Mouse (Mus musculus): ENCODE measurements around the gene Il1rapl2. TPM values are rescaled to one million over a fixed set of nuclear protein-coding genes. Genes with fewer than 3 reads are reported as not detected.

Il1rapl2 gene
- polyA plus RNA-seq, 1 experiment from 2014 or later = 0.26 TPM

DNA sequence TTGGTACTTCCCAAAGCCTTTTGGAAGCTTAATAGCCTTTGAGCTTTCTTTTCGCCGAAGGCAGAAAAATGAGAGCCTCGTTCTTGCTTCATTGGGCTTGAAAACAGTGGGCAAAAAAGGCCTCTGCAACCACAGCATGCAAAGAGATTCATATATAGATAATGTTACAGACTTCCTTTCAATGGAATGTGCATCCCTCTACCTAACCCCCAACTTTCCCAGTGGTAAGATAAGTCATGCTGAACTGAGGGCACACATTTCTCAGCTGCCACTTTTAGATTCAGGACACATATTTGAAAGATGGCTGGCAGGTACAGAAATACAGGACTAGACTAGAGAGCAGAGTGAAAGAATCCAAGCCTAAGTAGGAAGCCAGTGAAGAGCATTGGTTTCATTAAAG lies 185.1 kb downstream of the Il1rapl2 start:
- Histone ChIP-seq H3K27me3 (ENCODE audit: control insufficient read depth, insufficient read depth, low read length) (no peaks in the 10 kb centered on the region), H3K9me3 (replicated peaks; ENCODE audit: control insufficient read depth, low read length) (no peaks in the 10 kb centered on the region), H3K36me3 (ENCODE audit: control insufficient read depth, insufficient read depth, low read length) (no peaks in the 10 kb centered on the region), H3K4me1 (ENCODE audit: control insufficient read depth, insufficient read depth, low read length) (no peaks in the 10 kb centered on the region), H3K27ac (ENCODE audit: low read depth, low read length) (no peak overlapping the region), H3K4me2 (no peak overlapping the region), H3K4me3 (ENCODE audit: low read depth, low read length) (no peak overlapping the region), H3K9ac (ENCODE audit: low read depth, low read length) (no peak overlapping the region)
- whole genome bisulfite sequencing (ENCODE audit: insufficient replicate concordance) = 64% methylated on average over 3 of the region's 3 CpGs
- ATAC-seq (replicated peaks; ENCODE audit: insufficient number of reproducible peaks, low FRiP score, low TSS enrichment) = no peak

DNA sequence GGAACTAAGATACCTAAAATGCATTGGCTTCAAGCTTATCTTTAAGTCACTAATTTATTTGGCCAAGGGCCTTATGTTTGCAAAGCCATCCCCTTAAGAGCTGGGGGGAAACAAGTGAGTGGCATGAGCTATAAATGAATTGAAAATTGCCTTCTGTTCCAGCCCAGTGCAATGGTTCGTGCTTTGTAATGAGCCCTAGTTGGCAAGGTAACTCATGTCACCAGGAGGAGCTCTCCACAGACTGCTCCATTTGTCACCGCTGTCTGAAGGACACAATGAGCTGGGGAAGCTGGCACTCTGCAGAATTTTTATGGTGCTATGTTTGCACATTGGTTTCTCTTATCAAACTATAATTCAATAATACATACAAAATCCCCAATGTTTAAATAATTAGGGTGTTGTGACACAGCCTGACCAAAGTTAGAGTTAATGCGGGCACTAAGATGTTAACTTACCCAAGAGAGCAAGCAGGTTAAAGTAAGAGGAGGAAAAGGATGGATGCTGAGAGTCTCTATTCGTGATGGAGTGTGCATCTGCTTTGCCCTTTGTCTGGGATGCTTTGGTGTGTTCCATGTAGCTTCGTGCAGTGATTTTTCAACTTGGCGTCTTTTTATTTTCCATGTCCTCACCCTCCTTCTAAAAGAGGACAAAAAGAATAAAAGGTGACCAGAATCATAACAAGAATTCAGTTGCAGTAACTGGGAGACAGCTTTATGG lies 235.2 kb downstream of the Il1rapl2 start:
- Histone ChIP-seq H3K27me3 (ENCODE audit: control insufficient read depth, insufficient read depth, low read length) (no peaks in the 10 kb centered on the region), H3K36me3 (ENCODE audit: control insufficient read depth, insufficient read depth, low read length) (no peaks in the 10 kb centered on the region), H3K4me2 (no peak overlapping the region), H3K9ac (ENCODE audit: low read depth, low read length) (no peak overlapping the region), H3K4me3 (ENCODE audit: low read depth, low read length) (no peak overlapping the region), H3K4me1 (ENCODE audit: control insufficient read depth, insufficient read depth, low read length) (no peaks in the 10 kb centered on the region), H3K9me3 (replicated peaks; ENCODE audit: control insufficient read depth, low read length) (no peaks in the 10 kb centered on the region), H3K27ac (ENCODE audit: low read depth, low read length) (no peak overlapping the region)
- no peak for ATAC-seq (replicated peaks; ENCODE audit: insufficient number of reproducible peaks, low FRiP score, low TSS enrichment)
- WGBS (ENCODE audit: insufficient replicate concordance) = 71% methylated on average over 6 of the region's 6 CpGs

DNA sequence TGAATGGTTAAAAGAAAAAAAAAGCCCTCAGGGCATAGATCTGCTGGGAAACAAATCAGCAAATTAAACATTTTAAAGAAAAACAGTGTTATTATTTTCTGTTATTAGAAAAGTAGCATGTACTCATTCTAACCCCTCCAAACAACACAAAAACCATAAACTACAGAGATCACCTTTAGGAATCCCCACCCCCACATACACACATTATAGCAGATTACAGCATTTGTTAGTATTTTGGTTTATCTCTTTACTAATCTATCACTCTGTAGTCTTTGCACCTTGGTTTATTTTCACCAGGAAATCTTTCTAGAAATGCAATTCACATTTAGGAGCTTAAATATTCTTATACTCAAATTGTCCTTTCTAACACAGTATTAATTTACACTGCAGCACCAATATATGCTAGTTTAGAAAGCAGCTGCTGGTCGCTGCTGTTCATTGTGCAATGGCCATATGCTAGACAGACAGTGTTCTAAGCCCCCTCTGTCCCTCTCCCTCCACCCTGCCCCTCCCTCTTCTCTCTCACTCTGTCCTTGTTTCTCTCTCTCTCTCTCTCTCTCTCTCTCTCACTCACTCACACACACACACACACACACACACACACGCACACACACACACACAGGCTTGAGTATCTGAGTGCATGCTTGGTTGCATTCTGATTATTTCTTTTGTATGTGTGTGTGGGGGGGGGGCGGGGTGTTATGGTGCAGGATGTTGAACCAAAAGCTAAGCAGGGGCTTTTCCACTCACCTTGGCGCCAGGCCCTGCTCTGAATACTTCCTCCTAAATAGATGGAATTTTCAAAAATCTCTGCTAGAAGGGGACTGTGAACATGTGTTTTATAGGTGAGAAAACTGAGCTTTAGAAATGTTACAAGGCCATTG lies 236.1 kb downstream of the Il1rapl2 start:
- 69% methylated on average over 4 of the region's 4 CpGs for WGBS (ENCODE audit: insufficient replicate concordance)
- no peaks in the 10 kb centered on the region for H3K27me3 ChIP-seq (ENCODE audit: control insufficient read depth, insufficient read depth, low read length)
- H3K9me3 ChIP-seq (replicated peaks; ENCODE audit: control insufficient read depth, low read length) = no peaks in the 10 kb centered on the region
- no peak overlapping the region for H3K4me2 ChIP-seq
- no peak for ATAC-seq (replicated peaks; ENCODE audit: insufficient number of reproducible peaks, low FRiP score, low TSS enrichment)
- no peak overlapping the region for H3K4me3 ChIP-seq (ENCODE audit: low read depth, low read length)
- no peaks in the 10 kb centered on the region for H3K36me3 ChIP-seq (ENCODE audit: control insufficient read depth, insufficient read depth, low read length)
- H3K9ac ChIP-seq (ENCODE audit: low read depth, low read length) = no peak overlapping the region
- H3K27ac ChIP-seq (ENCODE audit: low read depth, low read length) = no peak overlapping the region
- H3K4me1 ChIP-seq (ENCODE audit: control insufficient read depth, insufficient read depth, low read length) = no peaks in the 10 kb centered on the region

DNA sequence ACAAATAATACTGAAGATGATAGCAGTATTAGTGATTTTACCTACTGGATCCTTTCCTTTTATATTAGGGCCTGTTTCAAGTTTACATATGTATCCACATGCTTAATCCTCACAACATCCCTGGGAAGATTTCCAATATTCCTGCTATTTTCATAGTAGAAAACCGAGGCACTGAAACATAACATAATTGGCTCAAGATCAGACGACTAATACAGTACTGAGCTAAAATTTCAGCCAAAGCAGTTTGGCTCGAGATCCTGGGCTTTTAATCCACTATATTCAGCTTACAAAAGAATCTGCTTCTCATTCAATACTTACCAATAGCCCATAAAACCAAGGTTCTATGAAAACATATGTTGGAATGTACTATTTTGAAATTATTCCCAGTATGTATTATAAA lies 239.1 kb downstream of the Il1rapl2 start:
- Histone ChIP-seq H3K27me3 (ENCODE audit: control insufficient read depth, insufficient read depth, low read length) (no peaks in the 10 kb centered on the region), H3K27ac (ENCODE audit: low read depth, low read length) (no peak overlapping the region), H3K9ac (ENCODE audit: low read depth, low read length) (no peak overlapping the region), H3K4me3 (ENCODE audit: low read depth, low read length) (no peak overlapping the region), H3K36me3 (ENCODE audit: control insufficient read depth, insufficient read depth, low read length) (no peaks in the 10 kb centered on the region), H3K4me1 (ENCODE audit: control insufficient read depth, insufficient read depth, low read length) (no peaks in the 10 kb centered on the region), H3K4me2 (no peak overlapping the region), H3K9me3 (replicated peaks; ENCODE audit: control insufficient read depth, low read length) (no peaks in the 10 kb centered on the region)
- ATAC-seq (replicated peaks; ENCODE audit: insufficient number of reproducible peaks, low FRiP score, low TSS enrichment) = no peak
- WGBS (ENCODE audit: insufficient replicate concordance) = 57% methylated on average over 3 of the region's 3 CpGs

DNA sequence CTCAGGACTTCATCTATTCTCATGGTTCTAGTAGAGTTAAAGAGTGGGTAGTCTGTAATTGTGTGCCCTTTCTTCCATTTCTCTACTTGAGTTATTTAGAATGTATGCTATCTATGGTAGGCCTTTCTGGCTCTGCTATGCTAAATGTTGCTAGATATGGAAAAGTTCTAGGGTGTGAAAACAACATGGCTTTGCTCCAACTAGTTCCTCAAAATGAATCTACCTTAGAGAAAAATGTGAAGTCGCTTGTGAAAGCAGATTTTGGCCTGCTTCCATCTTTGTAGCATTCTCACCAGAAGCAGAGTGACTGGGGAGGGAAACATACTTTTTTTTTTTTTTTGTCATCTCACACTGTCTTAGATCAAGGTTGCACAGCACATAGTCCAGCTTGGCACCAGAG lies 241.7 kb downstream of the Il1rapl2 start:
- no peaks in the 10 kb centered on the region for H3K36me3 ChIP-seq (ENCODE audit: control insufficient read depth, insufficient read depth, low read length)
- H3K4me3 ChIP-seq (ENCODE audit: low read depth, low read length) = no peak overlapping the region
- H3K27ac ChIP-seq (ENCODE audit: low read depth, low read length) = no peak overlapping the region
- H3K4me2 ChIP-seq = no peak overlapping the region
- 58% methylated on average over 1 of the region's 1 CpGs for WGBS (ENCODE audit: insufficient replicate concordance)
- ATAC-seq (replicated peaks; ENCODE audit: insufficient number of reproducible peaks, low FRiP score, low TSS enrichment) = no peak
- no peaks in the 10 kb centered on the region for H3K27me3 ChIP-seq (ENCODE audit: control insufficient read depth, insufficient read depth, low read length)
- no peaks in the 10 kb centered on the region for H3K4me1 ChIP-seq (ENCODE audit: control insufficient read depth, insufficient read depth, low read length)
- no peaks in the 10 kb centered on the region for H3K9me3 ChIP-seq (replicated peaks; ENCODE audit: control insufficient read depth, low read length)
- H3K9ac ChIP-seq (ENCODE audit: low read depth, low read length) = no peak overlapping the region

DNA sequence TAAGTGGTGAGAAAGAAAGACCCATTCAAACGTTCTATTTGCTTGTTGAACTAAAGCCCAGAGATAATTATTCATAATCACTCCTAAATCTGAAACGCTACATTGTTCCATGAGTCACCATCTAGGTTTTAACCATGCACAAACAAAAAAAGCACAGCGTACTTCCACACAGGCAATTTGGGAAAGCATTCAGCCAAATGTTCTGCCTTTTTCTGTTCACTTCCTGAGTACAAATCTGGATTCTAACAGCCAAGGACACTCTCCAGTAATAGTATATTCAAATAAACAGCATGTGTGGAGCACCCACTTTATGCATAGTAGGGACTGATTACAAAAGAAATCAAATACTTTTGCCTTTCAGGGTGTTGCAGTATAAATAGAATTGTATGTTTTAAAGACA lies 278.5 kb downstream of the Il1rapl2 start:
- Histone ChIP-seq H3K27me3 (ENCODE audit: control insufficient read depth, insufficient read depth, low read length) (no peaks in the 10 kb centered on the region), H3K36me3 (ENCODE audit: control insufficient read depth, insufficient read depth, low read length) (no peaks in the 10 kb centered on the region), H3K4me3 (ENCODE audit: low read depth, low read length) (no peak overlapping the region), H3K9me3 (replicated peaks; ENCODE audit: control insufficient read depth, low read length) (no peaks in the 10 kb centered on the region), H3K4me1 (ENCODE audit: control insufficient read depth, insufficient read depth, low read length) (no peaks in the 10 kb centered on the region), H3K4me2 (no peak overlapping the region), H3K9ac (ENCODE audit: low read depth, low read length) (no peak overlapping the region), H3K27ac (ENCODE audit: low read depth, low read length) (no peak overlapping the region)
- WGBS (ENCODE audit: insufficient replicate concordance) = 58% methylated on average over 3 of the region's 3 CpGs
- ATAC-seq (replicated peaks; ENCODE audit: insufficient number of reproducible peaks, low FRiP score, low TSS enrichment) = no peak

DNA sequence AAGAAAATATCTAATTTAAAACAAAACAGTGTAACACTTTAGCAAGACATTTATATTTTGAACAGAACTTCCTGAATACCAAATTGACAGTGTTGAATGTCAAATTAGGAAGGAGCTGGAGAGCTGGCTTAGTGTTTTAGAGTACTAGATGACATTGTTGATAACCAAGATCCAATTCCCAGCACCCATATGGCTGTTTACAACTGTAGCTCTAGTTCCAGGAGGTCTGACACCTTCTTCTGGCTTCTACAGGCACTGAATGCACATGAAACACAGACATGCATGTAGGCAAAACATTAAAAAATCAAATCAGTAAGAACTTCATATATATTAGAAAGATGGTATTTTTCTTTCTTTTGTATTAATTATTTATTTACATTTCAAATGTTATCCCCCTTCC lies 353.1 kb downstream of the Il1rapl2 start:
- no peaks in the 10 kb centered on the region for H3K36me3 ChIP-seq (ENCODE audit: control insufficient read depth, insufficient read depth, low read length)
- no peak overlapping the region for H3K4me3 ChIP-seq (ENCODE audit: low read depth, low read length)
- H3K9ac ChIP-seq (ENCODE audit: low read depth, low read length) = no peak overlapping the region
- no peaks in the 10 kb centered on the region for H3K9me3 ChIP-seq (replicated peaks; ENCODE audit: control insufficient read depth, low read length)
- ATAC-seq (replicated peaks; ENCODE audit: insufficient number of reproducible peaks, low FRiP score, low TSS enrichment) = no peak
- no peak overlapping the region for H3K27ac ChIP-seq (ENCODE audit: low read depth, low read length)
- H3K4me1 ChIP-seq (ENCODE audit: control insufficient read depth, insufficient read depth, low read length) = no peaks in the 10 kb centered on the region
- H3K4me2 ChIP-seq = no peak overlapping the region
- no peaks in the 10 kb centered on the region for H3K27me3 ChIP-seq (ENCODE audit: control insufficient read depth, insufficient read depth, low read length)

DNA sequence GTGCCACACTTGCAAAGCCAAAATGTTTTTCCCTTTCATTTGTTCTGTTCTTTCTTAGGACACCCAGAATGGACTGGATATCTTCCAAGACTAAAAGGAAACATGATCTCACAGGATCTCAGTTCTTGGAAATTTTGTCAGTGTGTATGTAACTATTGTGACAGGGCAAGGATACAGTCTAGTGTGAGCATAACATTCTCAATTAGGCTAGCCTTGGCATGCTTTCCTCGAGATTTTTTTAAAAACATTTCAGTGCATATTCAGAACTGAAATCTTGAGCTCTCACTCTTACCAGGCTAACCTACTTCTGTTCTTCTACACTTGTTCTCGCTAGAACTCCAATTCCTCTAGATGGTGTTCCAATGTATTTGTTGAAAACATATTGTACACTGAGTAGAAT lies 356.4 kb downstream of the Il1rapl2 start:
- Histone ChIP-seq H3K27ac (ENCODE audit: low read depth, low read length) (no peak overlapping the region), H3K4me2 (no peak overlapping the region), H3K4me1 (ENCODE audit: control insufficient read depth, insufficient read depth, low read length) (no peaks in the 10 kb centered on the region), H3K27me3 (ENCODE audit: control insufficient read depth, insufficient read depth, low read length) (no peaks in the 10 kb centered on the region), H3K36me3 (ENCODE audit: control insufficient read depth, insufficient read depth, low read length) (no peaks in the 10 kb centered on the region), H3K9ac (ENCODE audit: low read depth, low read length) (no peak overlapping the region), H3K4me3 (ENCODE audit: low read depth, low read length) (no peak overlapping the region), H3K9me3 (replicated peaks; ENCODE audit: control insufficient read depth, low read length) (no peaks in the 10 kb centered on the region)
- 59% methylated on average over 2 of the region's 2 CpGs for WGBS (ENCODE audit: insufficient replicate concordance)
- ATAC-seq (replicated peaks; ENCODE audit: insufficient number of reproducible peaks, low FRiP score, low TSS enrichment) = no peak

DNA sequence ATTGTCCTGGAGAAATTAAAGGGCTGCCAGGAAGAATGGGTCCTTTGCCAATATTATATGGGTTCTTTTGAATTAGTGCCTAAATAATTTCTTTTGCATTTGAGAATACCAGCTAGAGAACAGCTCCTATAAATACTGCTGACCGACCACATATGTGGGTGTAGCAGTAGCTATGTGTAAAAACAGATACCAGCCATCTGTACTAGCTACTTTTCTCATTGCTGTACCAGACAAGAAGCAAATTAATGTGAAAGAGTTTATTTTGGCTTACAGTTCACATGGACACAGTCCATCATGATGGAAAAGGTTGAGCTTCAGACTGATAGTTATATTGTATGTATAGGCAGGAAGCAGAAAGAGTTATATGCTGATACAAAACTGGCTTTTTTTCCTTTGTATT lies 377.3 kb downstream of the Il1rapl2 start:
- H3K27me3 ChIP-seq (ENCODE audit: control insufficient read depth, insufficient read depth, low read length) = no peaks in the 10 kb centered on the region

More for the DNA sequence above, 377.3 kb downstream of the Il1rapl2 start:
- Histone ChIP-seq H3K27ac (ENCODE audit: low read depth, low read length) (no peak overlapping the region), H3K36me3 (ENCODE audit: control insufficient read depth, insufficient read depth, low read length) (no peaks in the 10 kb centered on the region), H3K4me3 (ENCODE audit: low read depth, low read length) (no peak overlapping the region), H3K4me2 (no peak overlapping the region), H3K4me1 (ENCODE audit: control insufficient read depth, insufficient read depth, low read length) (no peaks in the 10 kb centered on the region), H3K9ac (ENCODE audit: low read depth, low read length) (no peak overlapping the region), H3K9me3 (replicated peaks; ENCODE audit: control insufficient read depth, low read length) (no peaks in the 10 kb centered on the region)
- WGBS (ENCODE audit: insufficient replicate concordance) = 65% methylated on average over 1 of the region's 1 CpGs
- ATAC-seq (replicated peaks; ENCODE audit: insufficient number of reproducible peaks, low FRiP score, low TSS enrichment) = no peak
